Mouse (Mus musculus): Measurements from ENCODE around the gene Tnfrsf18.
A peak's percentile ranks its signal among the peaks of the same experiment; 100 is the strongest.

Gene Tnfrsf18

DNA sequence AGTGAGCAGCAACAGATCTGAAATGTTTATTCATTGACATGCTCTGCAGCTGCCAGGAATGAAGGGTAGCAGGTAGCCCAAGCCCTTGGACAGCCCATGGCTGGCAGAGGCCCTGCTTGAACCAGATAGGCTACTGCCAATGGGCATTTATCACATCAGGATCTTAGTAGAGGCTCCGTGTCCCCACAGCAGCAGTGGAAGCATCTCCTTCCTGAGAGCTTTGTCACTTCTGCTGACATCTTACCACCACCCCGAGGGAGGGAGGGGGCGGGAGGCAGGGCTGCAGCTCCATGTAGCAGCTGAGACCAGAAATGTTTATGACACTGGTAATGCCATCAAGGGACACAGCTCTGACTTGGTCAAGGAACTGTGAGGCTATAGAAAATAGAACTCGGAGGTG, 6.9 kb downstream of the Tnfrsf18 start:
- DNase-seq (ENCODE audit: low read depth) = no peak

- peak; percentile 35 for DNase-seq (ENCODE audit: low read depth)
These were observed 7.6 kb downstream of the Tnfrsf18 start for GRCm38 (mm10) chr4:156033476-156034119.

- no peak for DNase-seq (ENCODE audit: low read depth)
These were observed 8.3 kb downstream of the Tnfrsf18 start for GRCm38 (mm10) chr4:156034301-156034700.

DNA sequence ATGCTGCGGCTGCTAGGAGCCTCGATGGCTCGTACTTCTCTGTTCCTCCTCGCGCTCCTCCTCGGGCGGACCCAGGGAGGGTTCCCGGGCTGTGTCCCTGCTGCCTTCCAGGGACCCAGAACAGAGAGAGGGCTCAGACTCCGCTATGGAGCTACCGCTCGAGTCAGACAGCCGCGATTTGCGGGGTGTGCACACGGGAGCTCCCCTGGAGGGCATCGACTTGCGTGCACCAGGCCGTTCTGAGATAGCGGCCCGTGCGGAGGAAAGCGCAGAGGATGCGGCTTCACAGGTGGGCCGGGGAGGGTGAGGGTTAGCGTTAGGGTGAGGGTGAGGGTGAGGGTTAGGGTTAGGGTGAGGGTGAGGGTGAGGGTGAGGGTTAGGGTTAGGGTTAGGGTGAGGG, 8.9 kb downstream of the Tnfrsf18 start:
- no peak for DNase-seq (ENCODE audit: low read depth)

DNA sequence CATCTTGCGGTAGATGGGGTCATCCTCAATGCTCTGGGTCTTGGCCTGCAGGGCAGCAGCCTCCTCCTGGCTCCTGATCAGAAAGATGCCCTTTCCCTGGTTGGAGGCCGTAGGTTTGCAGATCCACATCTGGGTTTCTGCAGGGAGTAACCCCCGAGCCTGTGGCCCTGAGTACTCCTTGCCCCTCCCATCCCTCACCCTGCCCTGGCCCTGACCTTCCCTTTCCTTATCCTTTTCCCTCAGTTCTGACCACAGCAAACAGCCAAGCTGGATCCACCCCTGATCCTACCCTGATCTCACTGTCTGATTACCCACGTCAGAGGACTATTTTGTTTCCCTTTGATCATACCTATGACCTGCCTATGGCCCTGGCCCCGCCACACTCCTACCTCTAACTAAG, 18.8 kb downstream of the Tnfrsf18 start:
- DNase-seq (ENCODE audit: low read depth) = no peak

GRCm38 (mm10) chr4:156049779-156050178, 23.8 kb downstream of the Tnfrsf18 start:
- DNase-seq (ENCODE audit: low read depth) = no peak

DNA sequence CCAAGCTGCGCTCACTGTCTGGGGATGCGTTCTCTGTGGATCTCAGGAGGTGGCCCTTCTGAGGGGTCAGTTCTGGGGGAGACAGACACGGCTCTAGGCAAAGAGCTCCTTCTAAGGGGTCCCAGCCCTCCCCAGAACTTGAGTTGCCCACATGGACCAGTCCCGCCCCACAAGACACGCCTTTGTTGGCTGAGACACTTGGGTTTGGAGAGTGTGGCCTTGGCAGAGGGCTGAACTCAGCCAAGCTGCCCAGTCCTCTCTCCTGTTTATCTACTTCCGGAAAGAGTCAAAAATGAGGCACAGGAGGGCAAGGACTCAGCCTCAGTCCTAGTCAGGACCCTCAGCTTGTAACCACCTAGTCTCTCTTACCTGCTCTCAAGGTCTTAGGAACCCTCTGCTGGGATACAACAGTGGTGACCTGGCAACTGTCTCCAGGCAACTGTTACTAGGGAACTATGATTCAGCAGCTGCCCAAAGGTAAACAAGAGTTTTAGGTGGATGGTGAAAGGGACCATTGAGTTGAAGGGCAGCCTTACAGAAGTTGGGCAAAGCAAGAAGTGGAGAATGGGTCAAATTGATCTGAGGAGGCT, 24.5 kb downstream of the Tnfrsf18 start:
- DNase-seq (ENCODE audit: low read depth) = no peak

GRCm38 (mm10) chr4:156053113-156053512, 27.1 kb downstream of the Tnfrsf18 start:
- no peak for DNase-seq (ENCODE audit: low read depth)

- DNase-seq (ENCODE audit: low read depth) = no peak
These were observed 28.2 kb downstream of the Tnfrsf18 start for GRCm38 (mm10) chr4:156054130-156054529.

DNA sequence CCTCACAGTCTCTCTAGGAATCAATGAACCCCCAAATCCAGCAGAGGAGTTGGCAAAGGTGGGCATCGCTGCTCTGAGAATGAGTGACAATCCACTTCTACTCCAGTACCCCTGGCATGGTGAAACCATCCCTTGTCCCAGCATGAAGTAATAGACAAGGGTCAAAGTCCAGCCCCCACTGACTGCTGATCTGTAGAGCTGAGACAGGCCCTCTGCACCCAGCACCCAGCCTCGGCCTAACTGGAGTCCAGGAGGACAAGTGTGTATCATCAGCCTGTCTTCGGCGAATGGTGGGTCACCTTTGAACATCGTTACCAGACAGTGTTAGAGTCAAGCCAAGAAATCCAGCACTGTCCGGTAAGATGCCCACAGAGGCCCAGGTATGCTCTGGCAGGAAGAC, 28.6 kb downstream of the Tnfrsf18 start:
- no peak for DNase-seq (ENCODE audit: low read depth)

DNA sequence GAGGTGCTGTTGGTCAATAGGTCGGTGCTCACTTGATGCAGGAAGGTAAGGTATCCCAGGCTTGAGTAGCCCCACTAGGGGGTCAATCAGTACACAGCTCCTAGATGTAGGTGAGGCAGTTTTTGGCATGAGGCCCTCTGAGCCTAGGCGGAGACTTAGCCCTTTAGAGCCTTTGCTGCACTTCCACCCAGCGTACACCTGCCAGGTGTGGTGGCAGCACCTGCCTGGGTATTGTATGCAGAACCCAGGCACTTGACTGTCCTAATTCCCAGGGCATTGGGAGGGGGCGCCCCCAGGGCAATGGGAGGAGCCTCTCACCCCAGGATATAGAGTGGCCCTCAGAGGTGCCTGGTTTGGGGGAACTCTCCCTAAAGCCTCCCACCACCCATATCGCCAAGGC, 29.2 kb downstream of the Tnfrsf18 start:
- no peak for DNase-seq (ENCODE audit: low read depth)

GRCm38 (mm10) chr4:156057702-156058101, 31.7 kb downstream of the Tnfrsf18 start:
- no peak for DNase-seq (ENCODE audit: low read depth)

DNA sequence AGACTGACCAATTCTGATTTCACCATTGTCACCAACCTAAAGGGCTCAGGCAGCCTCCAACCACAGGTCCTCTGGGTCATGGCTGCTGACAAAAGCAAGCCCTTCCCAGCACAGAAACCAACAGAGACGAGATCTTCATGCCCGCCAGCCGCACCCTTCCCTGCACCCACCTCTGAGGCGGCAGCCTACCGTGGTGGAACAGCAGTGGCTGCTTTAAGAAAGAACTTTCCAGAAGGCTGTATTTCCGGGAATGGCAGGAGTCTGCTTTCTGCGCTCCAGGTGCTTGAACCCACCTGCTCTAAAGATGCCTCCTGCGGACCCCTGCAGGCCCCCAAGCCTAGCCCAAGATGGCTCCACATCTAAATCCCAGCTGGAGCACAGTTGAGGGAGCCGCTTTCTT, 32.9 kb downstream of the Tnfrsf18 start:
- DNase-seq (ENCODE audit: low read depth) = no peak

GRCm38 (mm10) chr4:156059261-156059660, 33.3 kb downstream of the Tnfrsf18 start, which contains the start of gene Ttll10:
Gene Ttll10 (minus strand): TSS chr4:156059414.
- no peak for DNase-seq (ENCODE audit: low read depth)

DNA sequence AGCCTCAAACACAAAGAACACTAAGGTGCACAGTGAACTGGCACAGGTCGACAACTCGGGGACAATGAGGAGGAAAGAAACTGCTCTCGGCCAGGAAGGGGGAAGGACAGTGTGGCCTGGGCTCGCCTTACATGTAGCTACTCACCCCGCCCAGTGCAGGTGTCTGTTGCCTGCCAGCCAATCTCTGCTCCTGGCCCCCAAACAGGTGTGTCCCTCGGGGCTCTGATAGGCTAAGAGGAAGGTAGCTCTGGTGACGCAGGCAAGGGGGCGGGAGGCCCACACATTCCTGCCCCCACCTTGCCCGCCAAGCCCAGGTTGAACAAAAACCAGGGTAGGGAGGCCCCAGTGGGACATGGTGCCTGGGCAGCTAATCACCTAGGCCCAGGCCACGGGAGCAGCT, 33.7 kb downstream of the Tnfrsf18 start:
- DNase-seq (ENCODE audit: low read depth) = no peak

DNA sequence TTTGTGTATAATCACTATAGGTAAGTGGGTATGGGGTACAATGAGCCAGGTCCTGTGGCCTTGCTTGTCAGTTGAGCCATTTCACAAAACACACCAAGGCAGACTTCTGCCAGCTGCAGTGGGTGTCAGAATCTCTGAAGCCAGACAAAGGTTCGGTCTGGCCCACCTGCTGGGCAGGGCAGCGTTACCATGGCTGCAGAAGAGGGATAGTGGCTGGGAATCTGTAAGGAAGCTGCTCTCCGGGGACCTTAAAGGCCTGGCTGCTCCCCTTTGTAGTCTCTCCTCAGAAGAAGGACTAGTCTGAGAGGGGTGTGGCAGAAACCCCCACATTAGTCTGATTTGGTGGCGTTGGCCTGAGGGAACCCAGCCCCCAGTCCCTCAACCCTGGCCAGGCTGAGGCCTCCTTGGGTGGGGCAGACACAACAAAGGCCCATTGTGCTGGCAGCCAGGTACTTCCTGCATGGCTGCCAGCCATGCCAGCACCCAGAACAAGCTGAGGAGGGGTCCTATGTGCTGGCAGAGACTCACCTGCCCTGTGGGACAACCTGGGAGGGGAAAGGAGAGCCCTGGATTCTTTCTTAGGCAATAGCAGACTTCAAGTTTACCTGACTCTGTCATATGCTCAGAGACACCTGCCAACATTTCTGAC, 38.0 kb downstream of the Tnfrsf18 start:
- no peak for DNase-seq (ENCODE audit: low read depth)

- DNase-seq (ENCODE audit: low read depth) = no peak
These were observed 38.5 kb downstream of the Tnfrsf18 start for GRCm38 (mm10) chr4:156064510-156064897.

DNA sequence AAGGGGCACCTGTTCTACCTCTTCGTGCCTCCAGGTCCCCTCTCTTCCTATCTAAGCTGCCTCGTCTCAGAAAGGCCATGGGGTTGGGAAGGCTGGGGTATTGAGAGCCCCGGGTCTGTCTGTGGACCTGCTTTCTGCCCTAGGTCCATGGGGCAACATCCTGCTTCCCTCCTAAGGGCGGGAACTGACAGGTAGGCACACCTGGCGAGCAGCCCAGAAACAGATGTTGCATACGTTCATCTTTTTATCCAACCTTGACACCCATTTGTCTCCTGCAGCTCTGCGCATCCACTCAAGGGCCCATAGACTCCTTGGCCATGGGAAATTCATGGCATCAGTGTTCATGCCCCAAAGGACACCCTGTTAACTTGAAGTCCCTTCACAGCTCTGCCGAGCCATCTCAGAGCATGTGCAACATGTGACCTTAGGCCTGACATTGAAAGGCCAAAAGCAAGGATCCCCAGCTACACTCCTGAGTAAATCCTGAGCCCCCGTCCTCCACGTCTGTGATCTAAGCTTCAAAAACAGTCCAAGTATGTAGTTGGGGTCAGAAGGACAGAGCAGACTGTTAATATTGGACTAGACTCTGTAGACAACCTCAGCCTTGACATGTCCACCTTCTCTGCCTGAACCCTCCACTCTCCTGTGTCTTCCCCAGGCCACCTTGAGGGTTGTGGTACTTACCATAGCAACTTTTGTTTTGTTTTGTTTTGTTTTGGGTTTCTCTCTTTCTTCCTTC, 39.4 kb downstream of the Tnfrsf18 start:
- DNase-seq (ENCODE audit: low read depth) = no peak

DNA sequence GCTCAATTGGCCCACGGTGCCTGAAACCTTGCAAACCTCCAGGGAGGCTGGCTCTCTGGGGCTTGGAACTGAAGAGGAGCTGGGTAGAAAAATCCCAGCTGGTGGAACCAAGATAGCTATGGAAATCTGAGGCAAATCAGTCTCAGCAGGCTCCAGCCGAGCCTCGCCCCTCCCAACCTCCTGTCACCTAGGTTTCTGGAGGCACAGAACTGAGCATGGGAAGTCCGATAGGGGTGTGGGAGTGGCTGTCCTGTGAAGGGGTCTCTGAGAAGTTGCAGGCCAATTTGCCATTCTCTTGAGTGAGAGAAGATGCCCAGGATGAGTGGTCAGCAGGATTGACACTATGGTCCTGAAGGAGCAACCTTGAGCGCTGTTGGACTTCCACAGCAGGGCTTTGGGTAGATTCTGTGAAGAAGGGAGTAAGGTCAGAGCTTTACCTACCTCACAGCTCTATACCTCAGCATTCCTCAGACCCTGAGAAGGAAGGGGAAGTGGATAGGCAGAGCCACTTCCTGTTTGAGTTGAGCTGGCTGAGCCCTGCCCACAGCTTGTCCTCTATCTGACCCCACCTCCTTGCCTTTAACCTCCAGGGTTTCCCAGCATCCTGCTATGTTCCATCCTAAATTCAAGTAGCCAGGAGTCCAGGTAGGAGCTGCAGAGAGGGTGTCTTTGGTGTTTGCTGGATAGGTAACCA, 41.4 kb downstream of the Tnfrsf18 start:
- no peak for DNase-seq (ENCODE audit: low read depth)

DNA sequence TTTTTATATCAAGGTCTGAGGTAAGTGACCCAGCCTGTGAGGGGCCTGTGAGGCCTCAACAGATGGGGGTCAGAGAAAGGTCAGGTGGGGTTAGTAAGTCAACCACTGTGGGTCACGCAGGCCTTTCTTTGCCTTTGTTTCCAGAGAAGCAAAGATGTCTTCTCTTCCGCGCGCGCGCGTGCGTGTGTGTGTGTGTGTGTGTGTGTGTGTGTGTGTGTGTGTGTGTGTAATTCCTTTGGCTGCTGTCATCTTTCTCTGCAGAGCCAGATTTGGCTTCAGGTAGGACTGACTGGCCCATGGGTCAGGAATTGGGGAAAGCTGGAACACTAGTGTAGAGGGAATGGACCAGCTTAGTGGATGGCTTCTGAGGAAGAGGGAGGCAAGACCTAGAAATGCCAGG, 43.7 kb downstream of the Tnfrsf18 start:
- DNase-seq (ENCODE audit: low read depth) = no peak

DNA sequence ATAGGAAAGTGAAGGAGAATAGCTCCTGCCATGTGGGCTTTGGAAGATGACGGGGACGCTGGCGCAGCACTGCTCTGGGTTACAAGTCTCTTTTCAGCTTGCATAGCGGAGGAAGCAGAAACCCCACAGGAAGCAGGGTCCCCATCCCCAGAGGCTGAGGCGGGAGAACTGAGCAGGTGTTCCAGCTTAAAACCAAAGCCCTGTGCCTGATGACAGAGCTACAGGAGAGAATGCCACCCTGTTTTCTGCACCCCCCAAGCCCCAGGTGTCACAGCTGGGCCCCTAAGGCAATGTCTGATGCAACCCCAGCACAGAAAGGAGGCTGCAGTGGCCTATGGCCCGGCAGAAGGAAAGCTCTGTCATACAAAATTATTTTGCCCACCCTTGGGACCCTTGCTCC, 44.3 kb downstream of the Tnfrsf18 start:
- DNase-seq (ENCODE audit: low read depth) = no peak

GRCm38 (mm10) chr4:156070716-156071115, 44.8 kb downstream of the Tnfrsf18 start:
- DNase-seq (ENCODE audit: low read depth) = no peak

All from c-Kit-positive CD71-positive TER-119-negative erythroid progenitor cells, embryonic 14.5 days (primary cell).